Mouse (Mus musculus) myocyte (in vitro differentiated cells): ENCODE data around the gene Nbl1.

Experiments used
- CEBPB ChIP-seq: IDR thresholded peaks from 2 replicates; pipeline ENCODE4 v1.6.1; 2011; ENCODE audit warnings: mild to moderate bottlenecking, moderate library complexity; ENCODE audit not compliant: poor library complexity, insufficient read depth, severe bottlenecking
- E2F4 ChIP-seq: IDR thresholded peaks from one replicate; pipeline ENCODE4 v1.6.1; 2011; ENCODE audit warnings: mild to moderate bottlenecking, control low read depth, moderate library complexity; ENCODE audit not compliant: insufficient read depth
- MAX ChIP-seq: IDR thresholded peaks from one replicate; pipeline ENCODE4 v1.6.1; 2011; ENCODE audit warnings: low read depth, mild to moderate bottlenecking, control low read depth
- MYOG ChIP-seq, 3 experiments: IDR thresholded peaks; one replicate each; pipeline ENCODE4 v1.6.1; 2011; ENCODE audit warnings: control low read depth in 2 of 3, low read depth in 2 of 3, mild to moderate bottlenecking in 2 of 3; ENCODE audit not compliant: insufficient read length in 2 of 3, control insufficient read depth in 1 of 3, insufficient read depth in 1 of 3
- POLR2A ChIP-seq: IDR thresholded peaks from one replicate; pipeline ENCODE4 v1.6.1; 2011; ENCODE audit warnings: low read depth, mild to moderate bottlenecking, control low read depth, moderate library complexity; ENCODE audit not compliant: insufficient read length
- POLR2AphosphoS2 ChIP-seq: IDR thresholded peaks from one replicate; pipeline ENCODE4 v1.6.1; 2011; ENCODE audit warnings: low read depth, control low read depth; ENCODE audit not compliant: insufficient read length

DNA sequence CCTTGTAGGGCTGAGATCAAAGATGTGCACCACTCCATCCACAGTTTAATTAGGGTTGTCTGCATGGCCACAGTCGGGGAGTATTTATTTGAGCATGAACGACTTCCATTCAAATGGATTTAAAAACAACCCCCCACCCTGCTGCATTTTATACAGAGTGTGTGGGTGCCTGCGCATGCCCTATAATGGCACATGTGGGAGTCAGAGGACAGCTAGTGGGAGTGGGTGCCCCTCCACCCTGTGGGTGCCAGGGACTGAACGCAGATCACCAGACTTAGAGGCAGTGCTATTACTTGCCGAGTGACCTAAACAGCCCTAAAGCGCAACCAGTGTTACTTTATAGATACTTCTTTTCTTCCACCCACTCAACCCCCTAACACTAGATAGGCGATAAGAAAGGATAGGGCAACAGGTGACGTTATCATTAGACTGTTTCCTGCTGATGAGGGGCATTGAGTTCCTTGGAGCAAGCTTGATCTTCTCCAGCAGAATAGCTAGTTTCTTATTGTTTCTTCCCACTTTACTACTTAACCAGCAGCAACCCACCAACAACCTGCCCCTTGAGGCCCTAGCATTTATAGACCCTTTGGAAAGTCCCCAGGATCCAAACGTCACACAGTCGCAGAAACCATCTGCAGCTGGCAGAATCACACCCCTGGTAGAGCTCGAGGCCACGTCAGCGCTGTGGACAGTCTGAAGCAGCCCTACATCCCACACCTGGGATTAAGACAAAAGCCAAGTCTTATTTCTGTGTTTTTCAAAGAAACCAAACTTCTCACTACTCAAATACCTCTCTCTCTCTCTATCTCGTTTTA is 39.3 kb upstream of the Nbl1 start:
- TF ChIP-seq POLR2AphosphoS2 (no peak), POLR2A (no peak), CEBPB (no peak), MYOG (IDR thresholded peaks at IDR 0.05; ENCODE audit: control insufficient read depth in 1 of 3, insufficient read depth in 1 of 3, insufficient read length in 2 of 3, low read depth in 2 of 3) (no peak), MAX (no peak), E2F4 (no peak)
